Mouse (Mus musculus): ENCODE measurements around the gene Fryl. TPM values are rescaled to one million over a fixed set of nuclear protein-coding genes. Genes with fewer than 3 reads are reported as not detected.
A peak's percentile ranks its signal among the peaks of the same experiment; 100 is the strongest.

Fryl gene
- polyA plus RNA-seq, 1 experiment, result 72.1 TPM

DNA sequence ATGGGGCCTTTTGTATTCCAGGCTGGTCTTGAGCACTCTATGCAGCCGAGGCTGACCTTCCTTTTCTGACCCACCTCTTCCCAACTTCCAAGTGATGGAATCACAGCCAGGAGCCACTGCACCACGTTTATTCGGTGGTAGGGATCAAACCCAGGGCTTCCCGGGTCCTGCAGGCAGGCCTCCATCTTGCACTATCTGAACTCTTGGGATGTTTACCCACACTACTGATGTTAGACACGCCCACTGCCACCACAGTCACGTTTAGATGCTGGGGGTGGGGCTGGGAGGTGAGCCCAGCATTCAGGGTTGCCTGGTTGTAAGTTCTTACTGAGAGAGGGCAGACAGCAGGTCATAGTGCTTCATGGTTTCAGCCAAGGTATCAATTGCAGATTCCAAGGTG is 189.5 kb downstream of the Fryl start:
- WGBS, result 42% methylated on average over 6 of the region's 6 CpGs
- no peak for TF ChIP-seq POLR2A (IDR thresholded peaks at IDR 0.05; ENCODE audit: borderline replicate concordance, extremely low read depth, low read depth, low read length)
- TF ChIP-seq CTCF (IDR thresholded peaks at IDR 0.05; ENCODE audit: insufficient read depth, low read length), result no peak
- Histone ChIP-seq H3K4me3 (replicated peaks; ENCODE audit: extremely low read depth, low read depth, low read length) (no peak overlapping the region), H3K4me1 (ENCODE audit: control insufficient read depth, insufficient read depth, low read length) (no peaks in the 10 kb centered on the region)
- DNase-seq, result no peak

DNA sequence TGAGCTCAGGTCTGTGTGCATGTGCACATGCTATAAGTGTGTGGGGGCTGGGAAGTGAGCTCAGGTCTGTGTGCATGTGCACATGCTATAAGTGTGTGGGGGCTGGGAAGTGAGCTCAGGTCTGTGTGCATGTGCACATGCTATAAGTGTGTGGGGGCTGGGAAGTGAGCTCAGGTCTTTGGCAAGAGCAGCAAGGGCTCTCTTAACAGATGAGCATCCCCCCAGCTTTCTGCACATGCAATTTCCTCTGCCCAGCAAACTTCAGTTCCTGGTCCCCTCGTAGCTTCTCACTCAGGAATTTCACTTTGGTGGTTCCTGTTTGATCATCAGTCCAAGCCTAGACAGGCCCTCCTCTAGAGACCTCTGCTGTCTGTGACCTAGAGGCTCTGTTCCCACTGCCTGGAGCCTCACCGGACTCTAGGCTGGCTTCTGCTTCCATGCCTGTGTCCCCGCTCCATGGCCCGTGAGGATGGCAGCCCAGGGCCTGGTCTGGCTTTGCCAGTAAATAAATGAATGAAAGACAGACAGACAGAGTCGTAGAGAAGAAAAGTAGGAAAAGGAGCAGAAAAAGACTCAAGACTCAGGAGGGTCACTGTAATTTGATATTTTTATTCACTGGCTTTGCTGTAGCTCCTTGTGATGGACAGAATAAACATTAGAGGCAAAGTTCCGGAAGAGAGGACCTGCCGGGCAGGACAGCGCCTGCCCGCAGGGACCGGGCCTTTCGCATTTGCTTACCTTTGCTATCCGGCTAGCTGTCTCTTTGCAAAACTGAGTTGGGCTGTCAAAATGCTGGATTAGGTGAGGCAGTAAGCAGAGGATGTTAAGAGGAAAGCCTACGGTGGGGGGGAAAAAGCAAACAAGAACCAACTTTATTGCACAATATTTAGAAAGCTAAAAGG is 192.4 kb downstream of the Fryl start:
- no peak for DNase-seq
- Histone ChIP-seq H3K4me1 (ENCODE audit: control insufficient read depth, insufficient read depth, low read length) (no peaks in the 10 kb centered on the region), H3K4me3 (replicated peaks; ENCODE audit: extremely low read depth, low read depth, low read length) (no peak overlapping the region)
- no peak for TF ChIP-seq CTCF (IDR thresholded peaks at IDR 0.05; ENCODE audit: insufficient read depth, low read length)
- TF ChIP-seq POLR2A (IDR thresholded peaks at IDR 0.05; ENCODE audit: borderline replicate concordance, extremely low read depth, low read depth, low read length), result no peak
- WGBS, result 66% methylated on average over 13 of the region's 13 CpGs

DNA sequence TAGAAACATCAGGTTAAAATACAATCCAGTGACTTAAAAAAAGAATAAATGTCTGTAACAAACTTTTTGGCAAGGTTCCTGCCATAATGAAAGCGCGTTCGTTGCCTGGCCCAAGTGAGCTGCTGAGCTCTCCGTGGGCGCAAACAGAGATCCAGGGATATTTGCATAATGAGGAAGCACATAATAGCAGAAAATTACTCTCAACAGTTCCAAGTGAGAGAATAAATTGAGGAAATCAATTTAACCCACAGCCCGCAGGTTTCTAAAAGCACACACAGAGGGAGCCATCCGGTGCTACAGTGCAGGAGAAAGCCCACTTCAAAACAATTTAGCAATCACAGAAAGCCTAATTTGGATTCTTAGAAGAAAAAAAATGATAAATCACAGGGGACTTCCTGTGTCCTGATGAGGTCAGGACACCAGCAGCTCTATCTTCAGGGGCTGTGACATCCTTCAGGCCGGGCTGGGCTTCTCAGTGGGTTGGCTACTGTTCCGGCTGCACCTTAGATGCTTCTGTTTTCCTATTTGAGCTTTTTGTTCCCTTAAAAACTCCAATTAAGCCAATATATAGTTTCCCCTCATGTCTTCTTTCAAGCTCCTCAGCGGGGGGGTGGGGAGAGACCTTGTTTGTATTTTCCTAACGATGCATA is 194.8 kb downstream of the Fryl start:
- Histone ChIP-seq H3K4me3 (replicated peaks; ENCODE audit: extremely low read depth, low read depth, low read length) (no peak overlapping the region), H3K4me1 (ENCODE audit: control insufficient read depth, insufficient read depth, low read length) (no peaks in the 10 kb centered on the region)
- WGBS, result 82% methylated on average over 11 of the region's 11 CpGs
- TF ChIP-seq CTCF (IDR thresholded peaks at IDR 0.05; ENCODE audit: insufficient read depth, low read length), result no peak
- no peak for TF ChIP-seq POLR2A (IDR thresholded peaks at IDR 0.05; ENCODE audit: borderline replicate concordance, extremely low read depth, low read depth, low read length)
- no peak for DNase-seq

DNA sequence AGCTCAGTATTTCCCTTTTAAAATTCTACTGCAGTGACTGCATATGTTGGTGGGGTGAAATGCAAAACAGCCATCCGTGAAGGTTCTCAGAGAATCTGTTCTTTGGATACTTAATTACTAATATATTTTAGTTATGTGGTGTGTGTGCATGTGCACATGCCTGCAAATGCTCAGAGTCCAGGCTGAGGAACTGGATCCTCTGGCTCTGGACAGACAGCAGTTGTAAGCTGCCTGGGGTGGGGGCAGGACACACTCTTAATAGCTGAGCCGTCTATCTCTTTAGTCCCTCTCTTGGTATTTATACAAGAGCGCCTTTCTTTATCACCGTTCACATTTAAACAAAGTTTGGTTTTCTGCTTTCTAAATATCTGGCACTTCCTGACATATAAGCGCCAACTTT is 199.5 kb downstream of the Fryl start:
- Histone ChIP-seq H3K4me1 (ENCODE audit: control insufficient read depth, insufficient read depth, low read length) (no peaks in the 10 kb centered on the region), H3K4me3 (replicated peaks; ENCODE audit: extremely low read depth, low read depth, low read length) (no peak overlapping the region)
- TF ChIP-seq CTCF (IDR thresholded peaks at IDR 0.05; ENCODE audit: insufficient read depth, low read length) (no peak), POLR2A (IDR thresholded peaks at IDR 0.05; ENCODE audit: borderline replicate concordance, extremely low read depth, low read depth, low read length) (no peak)
- no peak for DNase-seq
- 82% methylated on average over 5 of the region's 5 CpGs for WGBS

DNA sequence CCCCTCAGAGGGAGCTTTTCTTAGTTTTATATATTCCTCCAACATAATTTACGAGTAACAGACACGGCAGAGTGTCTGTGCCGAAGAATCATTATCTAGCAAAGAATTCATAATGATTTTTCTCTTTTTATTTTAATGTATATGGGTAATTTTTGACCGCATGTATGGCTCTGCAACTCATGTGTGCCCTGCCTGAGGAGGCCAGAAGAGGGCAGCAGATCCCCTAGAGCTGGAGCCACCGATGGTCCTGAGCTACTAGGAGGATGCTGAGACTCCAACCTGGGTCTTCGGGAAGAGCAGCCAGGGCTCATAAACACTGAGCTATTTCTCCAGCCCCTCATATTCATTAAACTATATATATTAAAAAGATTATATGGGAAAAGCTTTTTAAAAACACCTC is 200.0 kb downstream of the Fryl start:
- TF ChIP-seq CTCF (IDR thresholded peaks at IDR 0.05; ENCODE audit: insufficient read depth, low read length) (peak; percentile 44), POLR2A (IDR thresholded peaks at IDR 0.05; ENCODE audit: borderline replicate concordance, extremely low read depth, low read depth, low read length) (no peak)
- 89% methylated on average over 6 of the region's 6 CpGs for WGBS
- H3K4me1 ChIP-seq (ENCODE audit: control insufficient read depth, insufficient read depth, low read length), result no peaks in the 10 kb centered on the region
- no peak overlapping the region for H3K4me3 ChIP-seq (replicated peaks; ENCODE audit: extremely low read depth, low read depth, low read length)
- DNase-seq, result no peak

DNA sequence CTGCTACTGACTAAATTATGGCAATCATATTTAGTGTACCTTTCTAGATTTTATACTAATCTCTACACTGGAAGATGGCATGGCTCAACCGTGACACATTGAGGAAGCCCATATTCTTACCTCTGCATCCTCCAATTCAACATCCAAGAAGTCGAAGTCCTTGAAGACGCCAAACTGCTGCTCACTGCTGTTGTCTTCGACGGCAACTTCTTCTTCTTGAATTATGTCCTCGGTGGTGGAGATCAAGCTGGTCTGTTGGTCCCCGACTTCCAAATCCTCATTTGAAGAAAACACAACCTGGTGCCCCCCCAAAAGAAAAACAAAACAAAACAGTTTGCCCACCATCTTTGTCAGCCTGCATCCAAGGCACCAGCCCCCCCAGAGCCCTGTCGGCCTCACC is 202.5 kb downstream of the Fryl start:
- DNase-seq, result no peak
- Histone ChIP-seq H3K4me3 (replicated peaks; ENCODE audit: extremely low read depth, low read depth, low read length) (no peak overlapping the region), H3K4me1 (ENCODE audit: control insufficient read depth, insufficient read depth, low read length) (no peaks in the 10 kb centered on the region)
- 93% methylated on average over 8 of the region's 8 CpGs for WGBS
- TF ChIP-seq CTCF (IDR thresholded peaks at IDR 0.05; ENCODE audit: insufficient read depth, low read length) (no peak), POLR2A (IDR thresholded peaks at IDR 0.05; ENCODE audit: borderline replicate concordance, extremely low read depth, low read depth, low read length) (no peak)

DNA sequence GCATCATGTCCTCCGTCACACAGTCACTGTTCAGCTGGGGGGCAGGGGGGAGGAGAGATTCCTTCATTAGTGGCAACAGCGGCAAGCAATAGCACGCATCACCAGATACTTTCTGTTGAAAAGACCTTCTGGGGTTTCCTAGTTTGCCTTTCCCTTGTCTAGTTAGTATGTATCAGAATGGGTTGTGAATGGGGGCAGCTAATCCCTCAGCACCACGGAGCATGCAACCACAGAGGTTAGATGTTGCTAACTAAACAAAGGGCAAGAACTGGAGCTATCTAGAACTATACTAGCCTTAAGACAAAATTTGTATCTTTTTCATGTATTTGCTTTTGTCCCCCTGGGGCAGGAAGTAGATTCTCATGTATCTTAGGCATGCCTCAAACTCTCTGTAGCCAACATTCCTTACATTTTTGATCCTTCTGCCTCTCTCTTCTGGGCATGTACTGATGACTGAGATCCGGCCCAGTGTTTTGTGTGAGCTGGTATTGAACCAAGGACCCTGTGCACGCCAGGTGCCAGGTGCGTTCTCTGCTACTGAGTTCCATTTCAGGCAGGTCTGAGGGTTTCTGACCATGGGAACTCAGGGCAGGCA is 208.7 kb downstream of the Fryl start:
- DNase-seq, result no peak
- Histone ChIP-seq H3K4me1 (ENCODE audit: control insufficient read depth, insufficient read depth, low read length) (no peaks in the 10 kb centered on the region), H3K4me3 (replicated peaks; ENCODE audit: extremely low read depth, low read depth, low read length) (no peak overlapping the region)
- no peak for TF ChIP-seq CTCF (IDR thresholded peaks at IDR 0.05; ENCODE audit: insufficient read depth, low read length)
- no peak for TF ChIP-seq POLR2A (IDR thresholded peaks at IDR 0.05; ENCODE audit: borderline replicate concordance, extremely low read depth, low read depth, low read length)
- 77% methylated on average over 7 of the region's 7 CpGs for WGBS

DNA sequence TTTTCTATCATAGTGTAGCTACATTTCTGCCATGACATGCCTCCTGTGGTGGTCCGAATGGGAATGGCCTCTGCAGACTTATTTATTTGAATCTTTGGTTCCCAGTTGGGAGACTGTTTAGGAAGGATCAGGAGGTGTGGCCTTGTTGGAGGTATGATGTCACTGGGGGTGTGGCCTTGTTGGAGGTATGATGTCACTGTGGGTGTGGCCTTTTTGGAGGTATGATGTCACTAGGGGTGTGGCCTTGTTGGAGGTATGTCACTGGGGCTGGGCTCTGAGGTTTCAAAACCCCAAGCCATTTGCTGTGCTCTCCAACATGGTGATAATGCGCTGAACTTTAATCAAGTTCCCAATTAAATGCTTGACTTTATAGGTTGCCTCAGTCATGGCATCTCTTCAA is 212.4 kb downstream of the Fryl start:
- TF ChIP-seq CTCF (IDR thresholded peaks at IDR 0.05; ENCODE audit: insufficient read depth, low read length) (no peak), POLR2A (IDR thresholded peaks at IDR 0.05; ENCODE audit: borderline replicate concordance, extremely low read depth, low read depth, low read length) (no peak)
- Histone ChIP-seq H3K4me1 (ENCODE audit: control insufficient read depth, insufficient read depth, low read length) (no peaks in the 10 kb centered on the region), H3K4me3 (replicated peaks; ENCODE audit: extremely low read depth, low read depth, low read length) (no peak overlapping the region)
- DNase-seq, result no peak
- WGBS, result 96% methylated on average over 2 of the region's 2 CpGs

DNA sequence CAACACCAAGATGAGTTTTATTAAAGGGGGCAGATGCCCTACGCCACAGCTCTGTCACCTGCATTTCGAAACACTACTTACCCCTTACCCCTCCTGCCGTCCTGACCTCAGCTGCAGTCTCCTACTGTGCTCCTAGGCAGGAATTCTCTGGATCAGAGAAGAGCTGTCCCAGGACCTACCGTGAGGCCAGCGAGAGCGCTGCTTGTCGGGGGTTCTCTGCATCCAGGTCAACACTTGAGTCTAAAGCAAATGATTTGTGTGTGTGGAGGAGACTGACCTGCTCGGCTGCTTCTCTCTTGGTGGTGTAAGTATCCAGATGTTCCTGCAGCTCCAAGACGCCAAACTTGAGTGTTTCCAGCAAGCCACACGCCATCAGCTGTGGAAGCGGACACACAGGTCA is 223.9 kb downstream of the Fryl start:
- Histone ChIP-seq H3K4me3 (replicated peaks; ENCODE audit: extremely low read depth, low read depth, low read length) (no peak overlapping the region), H3K4me1 (ENCODE audit: control insufficient read depth, insufficient read depth, low read length) (no peaks in the 10 kb centered on the region)
- no peak for DNase-seq
- WGBS, result 82% methylated on average over 11 of the region's 11 CpGs
- no peak for TF ChIP-seq POLR2A (IDR thresholded peaks at IDR 0.05; ENCODE audit: borderline replicate concordance, extremely low read depth, low read depth, low read length)
- no peak for TF ChIP-seq CTCF (IDR thresholded peaks at IDR 0.05; ENCODE audit: insufficient read depth, low read length)
